Mouse (Mus musculus) Patski (cell line): Measurements from ENCODE around the gene Ccdc69. TPM values are rescaled to one million over a fixed set of nuclear protein-coding genes. Genes with fewer than 3 reads are reported as not detected.

Source experiments
- ATAC-seq: fragments of 100-300 bp; one replicate; pipeline ENCODE4 v1.8.0; 2021
- CTCF ChIA-PET: fragments of 350-600 bp; sonication (Branson Sonifier 250); formaldehyde crosslinking; loops from one replicate; lab custom pipeline; 2022; ENCODE audit warnings: inconsistent platforms; lab: Charles Lee
- POLR2A ChIA-PET: fragments of 350-600 bp; sonication (Branson Sonifier 250); formaldehyde crosslinking; loops from one replicate; lab custom pipeline; 2022; ENCODE audit warnings: antibody characterized with exemption, inconsistent platforms; lab: Charles Lee
- DNase-seq: peaks from one replicate; pipeline ENCODE4 v3.0.0-alpha.2; 2011; ENCODE audit warnings: low read depth, low spot score
- H3K27me3 ChIP-seq: fragments of 371-371 bp; one replicate; pipeline ENCODE4 v1.5.1; 2021
- CTCF ChIP-seq: fragments of 100-300 bp; IDR thresholded peaks from one replicate; pipeline ENCODE4 v1.5.1; 2021
- in situ Hi-C: fragments of 300-500 bp; cut with MboI; formaldehyde crosslinking; loops from 3 replicates; pipeline ENCODE4 v1.11.1; 2018; ENCODE audit warnings: low pct_unique_long_range_greater_than_20kb, mixed read lengths
- polyA plus RNA-seq: library from polyadenylated mRNA; unstranded; gene quantifications from one replicate; pipeline ENCODE4 v1.2.3, GENCODE M21; 2021

Gene Ccdc69
- polyA plus RNA-seq, 1 experiment from 2014 or later = not detected

- DNase-seq (no peak), ATAC-seq (no peak)
- CTCF ChIA-PET = interaction anchor here (0.9 to 3.4 kb wide), 3 partner anchors 10 to 82 kb away, joined by 4 to 20 read pairs (median 15); no protein-coding TSS in a partner anchor
- POLR2A ChIA-PET = no interaction called here
- TF ChIP-seq CTCF = no peak
- in situ Hi-C loops = no loop called here
- H3K27me3 ChIP-seq = no peaks in the 10 kb centered on the region
Observed at GRCm38 (mm10) chr11:55076234-55076633, 1.7 kb downstream of the Ccdc69 start.

- peak; percentile 47 for ATAC-seq
- no peak for TF ChIP-seq CTCF
- H3K27me3 ChIP-seq = no peaks in the 10 kb centered on the region
- ChIA-PET POLR2A (no interaction called here), CTCF (interaction anchor here (3.4 kb wide), 1 partner anchor 11 kb away, joined by 20 read pairs; no protein-coding TSS in a partner anchor)
- in situ Hi-C loops = no loop called here
- no peak for DNase-seq
Observed at GRCm38 (mm10) chr11:55075602-55076001, 2.3 kb downstream of the Ccdc69 start.

- ChIA-PET CTCF (interaction anchor here (1.1 to 3.4 kb wide), 3 partner anchors 13 to 26 kb away, joined by 3 to 20 read pairs (median 4); no protein-coding TSS in a partner anchor), POLR2A (no interaction called here)
- DNase-seq (no peak), ATAC-seq (no peak)
- in situ Hi-C loops = no loop called here
- no peak for TF ChIP-seq CTCF
- H3K27me3 ChIP-seq = no peaks in the 10 kb centered on the region
Observed at GRCm38 (mm10) chr11:55073191-55073590, 4.7 kb downstream of the Ccdc69 start.

GRCm38 (mm10) chr11:55072467-55072866, 5.5 kb downstream of the Ccdc69 start:
- no peaks in the 10 kb centered on the region for H3K27me3 ChIP-seq
- POLR2A ChIA-PET = no interaction called here
- ATAC-seq (no peak), DNase-seq (no peak)
- CTCF ChIA-PET = interaction anchor here (0.8 to 1.1 kb wide), 2 partner anchors 14 to 25 kb away, joined by 3 read pairs; no protein-coding TSS in a partner anchor
- in situ Hi-C loops = no loop called here
- TF ChIP-seq CTCF = no peak

- no peaks in the 10 kb centered on the region for H3K27me3 ChIP-seq
- ATAC-seq (no peak), DNase-seq (no peak)
- in situ Hi-C loops = no loop called here
- POLR2A ChIA-PET = no interaction called here
- no peak for TF ChIP-seq CTCF
- CTCF ChIA-PET = interaction anchor here (0.8 kb wide), 1 partner anchor 16 kb away, joined by 3 read pairs; no protein-coding TSS in a partner anchor
Observed at GRCm38 (mm10) chr11:55071344-55071743, 6.6 kb downstream of the Ccdc69 start.

- TF ChIP-seq CTCF = no peak
- no peak for ATAC-seq
- in situ Hi-C loops = no loop called here
- no peaks in the 10 kb centered on the region for H3K27me3 ChIP-seq
- DNase-seq = no peak
- CTCF ChIA-PET = no interaction called here
- POLR2A ChIA-PET = interaction anchor here (0.6 kb wide), 2 partner anchors 26 to 1073 kb away, joined by 3 read pairs; no protein-coding TSS in a partner anchor
Observed at GRCm38 (mm10) chr11:55069023-55069422, 8.9 kb downstream of the Ccdc69 start.

GRCm38 (mm10) chr11:55066921-55067320, 11.0 kb downstream of the Ccdc69 start:
- POLR2A ChIA-PET = no interaction called here
- TF ChIP-seq CTCF = no peak
- no peaks in the 10 kb centered on the region for H3K27me3 ChIP-seq
- CTCF ChIA-PET = interaction anchor here (1.1 to 1.8 kb wide), 2 partner anchors 11 to 62 kb away, joined by 3 to 4 read pairs; partner anchors contain the start of gene Ccdc69
- ATAC-seq = no peak
- in situ Hi-C loops = no loop called here
- DNase-seq = no peak

- no peak for ATAC-seq
- no peak for TF ChIP-seq CTCF
- in situ Hi-C loops = no loop called here
- ChIA-PET CTCF (interaction anchor here (1.4 kb wide), 1 partner anchor 24 kb away, joined by 4 read pairs; no protein-coding TSS in a partner anchor), POLR2A (no interaction called here)
- no peaks in the 10 kb centered on the region for H3K27me3 ChIP-seq
- DNase-seq = no peak
Observed at GRCm38 (mm10) chr11:55062856-55063255, 15.1 kb downstream of the Ccdc69 start.

- TF ChIP-seq CTCF = no peak
- CTCF ChIA-PET = interaction anchor here (1.5 kb wide), 1 partner anchor 26 kb away, joined by 3 read pairs; no protein-coding TSS in a partner anchor
- in situ Hi-C loops = no loop called here
Observed at GRCm38 (mm10) chr11:55060802-55061201, 17.1 kb downstream of the Ccdc69 start.

GRCm38 (mm10) chr11:55057511-55057910, 20.4 kb downstream of the Ccdc69 start:
- H3K27me3 ChIP-seq = no peaks in the 10 kb centered on the region
- TF ChIP-seq CTCF = no peak
- ChIA-PET CTCF (interaction anchor here (1.2 to 1.4 kb wide), 2 partner anchors 16 to 28 kb away, joined by 3 to 4 read pairs; no protein-coding TSS in a partner anchor), POLR2A (no interaction called here)
- no peak for ATAC-seq
- in situ Hi-C loops = no loop called here
- no peak for DNase-seq

More at GRCm38 (mm10) chr11:55060802-55061201, 17.1 kb downstream of the Ccdc69 start:
- POLR2A ChIA-PET = no interaction called here
- ATAC-seq (no peak), DNase-seq (no peak)
- no peaks in the 10 kb centered on the region for H3K27me3 ChIP-seq

GRCm38 (mm10) chr11:55050837-55051510, 27.0 kb downstream of the Ccdc69 start:
- no peak for ATAC-seq
- ChIA-PET POLR2A (no interaction called here), CTCF (interaction anchor here (0.7 to 1.0 kb wide), 2 partner anchors 9 to 35 kb away, joined by 4 read pairs; no protein-coding TSS in a partner anchor)
- no peak for TF ChIP-seq CTCF
- no peak for DNase-seq
- in situ Hi-C loops = no loop called here
- H3K27me3 ChIP-seq = no peaks in the 10 kb centered on the region
